Mouse (Mus musculus): ENCODE measurements around the gene Aspscr1.

The Aspscr1 gene

DNA sequence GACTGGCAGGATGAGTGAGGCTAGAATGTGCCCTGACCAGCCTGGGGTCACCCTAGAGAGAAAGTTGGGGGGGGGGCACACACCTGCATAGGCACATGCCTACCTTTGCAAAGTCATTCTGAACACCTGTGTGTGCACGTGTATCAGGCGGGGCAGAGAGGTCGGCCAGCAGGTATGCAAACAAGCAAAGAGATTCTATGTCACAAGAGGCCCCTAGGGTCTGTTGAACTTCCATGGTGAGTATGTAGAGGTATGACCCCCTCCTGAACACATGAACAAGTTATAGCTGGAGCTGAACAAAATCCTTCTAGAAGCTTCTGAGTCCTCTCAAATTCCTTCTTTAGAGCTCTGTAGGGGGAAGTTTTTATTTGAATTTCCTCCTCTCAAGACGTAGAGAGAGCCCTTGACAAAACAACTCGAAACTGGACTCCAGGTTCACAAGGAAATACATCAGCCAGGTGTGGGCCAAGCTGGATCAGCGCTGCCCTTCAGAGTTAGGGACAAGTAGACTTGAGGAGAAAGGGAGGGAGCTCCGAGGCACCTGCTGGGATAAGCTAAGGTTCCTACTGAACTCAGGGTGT lies 71.4 kb downstream of the Aspscr1 start:
- DNase-seq = peak; percentile 67 to 87

DNA sequence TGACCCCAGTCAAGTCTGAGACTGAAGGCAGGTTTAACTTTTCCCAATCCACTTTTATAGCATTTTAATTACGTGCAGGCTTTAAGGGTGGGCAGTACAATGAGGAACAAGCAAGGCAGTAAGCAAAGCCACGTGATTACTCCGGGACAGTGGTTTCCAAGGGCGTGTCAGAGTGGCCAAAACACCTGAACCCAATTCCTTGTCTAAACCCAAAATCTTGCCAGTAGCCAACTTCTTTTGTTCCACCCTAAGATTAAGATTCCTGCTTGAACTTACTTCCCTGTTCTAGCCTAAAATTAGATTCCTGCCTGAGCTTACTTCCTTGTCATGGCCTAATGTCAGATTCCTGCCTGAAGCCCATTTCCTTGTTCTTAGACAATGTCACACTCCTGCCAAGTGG lies 75.2 kb downstream of the Aspscr1 start:
- peak in 1 of 2 experiments; percentile 21 for DNase-seq

DNA sequence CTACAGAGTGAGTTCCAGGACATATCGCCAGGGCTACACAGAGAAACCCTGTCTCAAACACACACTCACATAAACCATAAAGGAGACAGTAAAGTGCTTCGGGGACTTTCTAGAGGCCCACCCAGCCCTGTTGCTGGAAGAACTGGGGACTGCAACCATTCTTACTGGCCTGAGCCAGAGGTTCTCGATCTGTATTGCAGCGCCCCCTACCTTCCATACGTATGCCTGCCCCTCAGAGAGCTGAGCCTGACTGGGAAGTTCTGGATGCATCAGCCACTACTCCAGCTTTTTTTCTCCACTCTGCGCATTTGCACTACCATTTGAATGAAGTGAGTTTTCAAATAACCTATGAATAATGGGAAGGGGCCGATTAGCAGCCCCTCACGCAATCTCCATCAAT lies 76.7 kb downstream of the Aspscr1 start:
- peak in 1 of 2 experiments; percentile 65 for DNase-seq

- no peak for DNase-seq
Measured at GRCm38 (mm10) chr11:120751606-120752005, 78.8 kb downstream of the Aspscr1 start.
